Mouse (Mus musculus): Measurements from ENCODE around the gene Rprd1b.

GRCm38 (mm10) chr2:158155615-158156014 is 127.3 kb downstream of the Rprd1b start:
- TF ChIP-seq CTCF (IDR thresholded peaks at IDR 0.05; ENCODE audit: insufficient read depth, low read length) (no peak), POLR2A (IDR thresholded peaks at IDR 0.05; ENCODE audit: borderline replicate concordance, extremely low read depth, low read depth, low read length) (no peak)

Measured in lung, adult 2 months (tissue).